Mouse (Mus musculus): ENCODE measurements around the gene Pipox. TPM values are rescaled to one million over a fixed set of nuclear protein-coding genes. Genes with fewer than 3 reads are reported as not detected.

Gene Pipox
- polyA plus RNA-seq, 1 experiment, result not detected

DNA sequence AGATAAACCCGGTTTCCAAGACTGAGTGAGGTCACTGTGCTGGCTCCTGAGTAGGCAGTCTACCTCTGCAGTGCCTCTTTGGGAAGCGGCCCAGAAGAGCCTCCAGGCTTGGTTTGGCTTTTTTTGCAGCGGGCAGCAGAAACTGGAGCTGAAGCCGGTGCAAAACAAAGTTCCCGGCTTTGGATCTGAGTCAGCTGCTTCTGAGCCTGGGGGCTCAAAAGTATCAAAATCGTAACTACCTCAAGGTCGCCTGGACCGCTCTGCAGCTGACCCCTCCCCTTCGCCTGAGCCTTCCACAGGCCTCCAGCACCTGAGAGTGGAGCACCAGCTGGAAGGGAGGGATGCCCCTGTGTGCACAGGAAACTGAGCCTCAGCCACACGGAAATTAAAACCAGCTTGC is 23.3 kb upstream of the Pipox start:
- no peak for TF ChIP-seq GATA1 (IDR thresholded peaks at IDR 0.05; ENCODE audit: low read length)

DNA sequence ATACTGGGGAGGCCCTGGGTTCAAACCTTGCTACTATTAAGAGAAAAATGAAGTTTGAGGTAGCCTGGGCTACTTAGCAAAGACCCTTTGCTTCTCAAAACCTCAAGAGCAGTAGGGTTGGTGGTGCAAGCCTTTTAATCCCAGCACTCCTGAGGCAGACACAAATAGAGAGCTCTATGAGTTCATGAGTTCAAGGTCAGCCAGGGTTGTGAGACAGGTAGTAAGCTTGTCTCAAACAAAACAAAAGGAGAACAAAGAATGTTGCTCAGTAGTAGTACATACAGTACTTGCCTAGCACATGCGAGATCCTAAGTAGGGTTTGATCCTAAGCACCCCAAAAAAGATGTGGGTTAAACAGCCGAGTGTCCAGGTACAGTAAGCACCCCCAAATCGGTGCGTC is 22.8 kb upstream of the Pipox start:
- TF ChIP-seq GATA1 (IDR thresholded peaks at IDR 0.05; ENCODE audit: low read length), result no peak

DNA sequence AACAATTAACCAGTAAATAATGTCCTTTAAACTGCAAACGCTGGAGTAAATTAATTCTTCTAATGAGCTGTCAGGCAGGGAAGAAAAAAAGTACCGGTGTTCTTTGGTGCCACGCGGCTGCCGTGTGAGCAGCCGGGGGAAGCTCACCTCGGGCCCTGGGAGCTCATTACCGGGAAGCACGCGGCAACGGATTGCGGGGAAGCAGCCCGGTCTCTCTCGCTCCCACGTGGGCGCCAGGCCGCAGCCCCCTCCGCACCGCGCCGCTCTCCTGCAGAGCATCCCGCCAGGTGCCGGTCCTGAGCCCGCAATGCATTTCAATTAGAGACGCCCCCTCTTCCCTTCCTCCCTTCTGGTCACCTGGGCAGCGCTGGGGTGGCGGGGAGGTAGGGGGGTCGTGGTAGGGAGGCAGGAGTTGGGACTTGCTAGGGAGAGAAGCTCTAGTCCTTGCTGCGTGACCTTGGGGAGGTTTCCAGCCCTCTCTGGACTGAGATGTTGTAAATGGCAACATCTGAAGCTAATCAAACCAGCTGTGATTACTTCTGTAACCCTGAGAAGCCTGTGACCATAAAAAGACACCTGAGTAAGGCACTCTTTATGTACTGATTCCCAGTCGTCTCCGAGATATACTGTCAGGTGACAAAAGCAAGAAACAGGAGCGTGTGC is 20.8 kb upstream of the Pipox start:
- no peak for TF ChIP-seq GATA1 (IDR thresholded peaks at IDR 0.05; ENCODE audit: low read length)

DNA sequence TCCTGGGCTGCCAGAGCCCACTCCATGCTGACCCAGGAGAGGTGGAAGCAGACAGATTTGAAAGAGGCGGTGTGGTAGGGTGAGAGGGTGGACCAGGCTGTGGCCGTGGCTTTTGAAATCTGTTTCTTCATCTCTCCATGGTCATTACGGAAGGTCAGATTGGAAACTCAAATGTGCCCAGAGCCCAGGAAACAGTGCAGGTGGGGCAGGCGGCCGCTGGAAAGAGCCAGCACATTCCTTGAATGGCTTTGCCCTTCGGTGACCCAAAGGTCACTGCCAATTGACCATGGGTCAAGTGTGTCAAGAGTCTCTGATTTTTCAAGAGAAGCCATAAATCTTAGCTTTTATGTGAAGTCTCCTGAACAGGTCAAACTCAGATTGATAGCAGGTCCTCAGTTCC is 19.6 kb upstream of the Pipox start:
- no peak for TF ChIP-seq GATA1 (IDR thresholded peaks at IDR 0.05; ENCODE audit: low read length)

DNA sequence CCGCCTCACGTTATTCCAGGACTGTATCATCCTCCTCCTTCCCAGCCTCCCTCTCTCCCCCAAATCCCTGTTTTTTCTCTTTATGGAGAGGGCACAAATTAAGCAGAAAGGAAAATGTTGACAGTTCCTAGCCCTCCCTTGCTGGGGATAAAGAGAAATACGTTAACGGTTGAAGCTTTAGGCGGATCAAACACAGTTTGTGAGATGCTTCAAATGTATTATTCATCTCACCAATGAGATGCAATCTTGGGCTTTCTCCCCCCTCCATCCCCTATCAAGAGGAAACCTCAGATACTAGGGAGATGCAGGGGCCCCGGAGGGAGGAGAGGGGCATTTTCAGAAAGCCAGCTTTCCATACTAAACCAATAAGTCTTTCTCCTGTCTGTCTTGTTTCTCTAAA is 15.9 kb upstream of the Pipox start:
- no peak for TF ChIP-seq GATA1 (IDR thresholded peaks at IDR 0.05; ENCODE audit: low read length)

DNA sequence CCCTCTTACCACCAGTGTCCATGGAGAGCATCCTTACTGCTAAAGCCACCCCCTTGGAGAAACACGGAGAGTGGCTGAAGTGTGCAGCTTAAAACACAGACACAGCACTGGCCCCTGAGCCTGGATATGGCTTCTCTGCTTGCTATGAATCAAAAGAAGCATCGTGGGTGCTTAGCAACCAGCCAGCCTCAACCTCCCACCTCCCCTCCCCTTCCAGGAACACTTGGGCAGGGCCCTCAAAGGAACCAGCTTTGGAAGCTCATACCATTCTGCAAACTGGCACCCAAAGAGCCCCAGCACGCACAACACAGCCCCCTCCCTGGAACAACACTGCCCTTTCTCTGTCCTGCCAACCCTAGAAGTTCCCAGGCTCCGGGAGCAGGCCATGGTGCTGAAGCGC is 15.5 kb upstream of the Pipox start:
- no peak for TF ChIP-seq GATA1 (IDR thresholded peaks at IDR 0.05; ENCODE audit: low read length)

DNA sequence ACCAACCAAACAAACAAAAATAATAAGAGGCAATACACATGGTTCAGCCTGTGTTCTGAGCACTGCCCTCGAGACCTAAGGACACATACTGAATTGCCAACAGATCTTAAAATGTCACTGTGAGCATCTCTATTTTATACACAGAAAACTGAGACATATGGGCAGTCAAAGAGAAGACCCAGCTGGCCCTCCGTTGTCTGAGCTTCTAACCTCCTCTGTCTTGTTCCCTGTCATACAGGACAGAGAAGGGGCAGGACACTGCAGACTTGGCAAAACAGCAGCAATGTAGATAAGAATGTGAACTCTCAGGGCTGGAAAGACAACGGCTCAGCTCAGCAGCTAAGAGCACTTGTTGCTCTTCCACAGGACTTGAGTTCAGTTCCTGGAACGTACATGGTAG is 14.6 kb upstream of the Pipox start:
- no peak for TF ChIP-seq GATA1 (IDR thresholded peaks at IDR 0.05; ENCODE audit: low read length)

DNA sequence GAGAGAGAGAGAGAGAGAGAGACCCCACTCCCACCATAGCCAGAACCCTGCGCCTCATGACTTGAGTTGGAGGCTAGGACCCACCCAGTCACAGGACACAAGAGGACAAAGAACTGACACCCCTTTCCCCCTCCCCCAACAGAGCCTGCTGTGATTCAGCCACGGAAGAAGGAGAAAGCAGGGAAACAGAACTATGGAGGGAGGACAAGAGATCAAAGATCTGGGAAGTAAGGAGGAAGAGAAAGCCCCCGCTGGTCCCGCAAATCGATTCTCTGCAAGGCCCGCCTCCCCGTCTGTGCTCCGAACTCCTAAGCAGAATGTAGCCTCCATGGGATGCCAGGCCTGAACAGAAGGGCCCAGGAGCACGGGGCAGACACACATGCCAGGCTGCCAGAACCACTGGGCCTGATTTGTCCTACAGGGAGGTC is 12.9 kb upstream of the Pipox start:
- no peak for TF ChIP-seq GATA1 (IDR thresholded peaks at IDR 0.05; ENCODE audit: low read length)

DNA sequence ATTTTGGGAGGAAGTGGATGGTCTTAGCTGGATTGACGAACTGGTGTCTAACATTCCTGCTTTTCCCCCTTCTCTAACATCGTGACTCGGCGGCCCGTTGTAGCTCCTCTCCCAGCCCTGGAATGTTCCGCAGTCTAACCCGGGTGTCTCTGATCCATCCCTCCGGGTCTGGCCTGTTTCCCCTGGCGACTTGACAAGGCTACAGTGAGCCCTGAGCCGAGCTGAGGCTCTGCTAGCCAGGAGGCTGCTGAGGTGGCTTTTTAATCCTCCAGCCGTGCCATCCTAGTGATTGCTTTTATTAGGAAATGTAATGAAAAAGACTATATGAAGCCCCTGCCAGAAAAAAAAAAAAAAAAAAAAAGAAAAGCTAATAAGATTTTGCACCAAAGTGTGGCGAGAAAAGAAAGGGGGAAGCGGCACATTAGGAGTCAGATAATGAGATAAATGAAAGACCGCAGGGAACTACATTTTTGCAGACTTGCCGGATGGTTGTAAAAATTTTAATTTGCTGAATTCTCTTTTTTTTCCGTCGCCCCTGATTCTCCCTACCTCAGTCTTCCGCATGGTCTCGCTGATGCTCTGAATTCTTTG is 12.3 kb upstream of the Pipox start:
- no peak for TF ChIP-seq GATA1 (IDR thresholded peaks at IDR 0.05; ENCODE audit: low read length)

DNA sequence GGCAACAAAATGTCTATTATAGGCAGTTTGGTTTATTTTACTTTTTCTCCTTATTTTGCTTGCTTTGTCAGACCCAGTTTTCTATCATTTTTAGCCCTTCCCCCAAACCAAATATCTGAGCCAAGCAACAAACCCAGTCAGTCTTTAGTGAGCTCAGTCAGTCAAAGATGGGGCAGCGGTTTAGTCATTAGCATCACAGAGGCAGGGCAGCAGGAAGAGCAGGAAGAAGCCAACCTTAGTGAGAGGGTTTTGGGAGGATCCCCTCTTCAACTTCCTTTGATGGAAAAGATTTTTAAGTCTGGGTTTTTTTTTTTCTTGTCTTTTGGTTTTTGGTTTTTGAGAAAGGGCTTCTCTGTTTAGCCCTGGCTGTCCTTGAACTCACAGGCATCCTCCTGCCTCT is 10.8 kb upstream of the Pipox start:
- no peak for TF ChIP-seq GATA1 (IDR thresholded peaks at IDR 0.05; ENCODE audit: low read length)

DNA sequence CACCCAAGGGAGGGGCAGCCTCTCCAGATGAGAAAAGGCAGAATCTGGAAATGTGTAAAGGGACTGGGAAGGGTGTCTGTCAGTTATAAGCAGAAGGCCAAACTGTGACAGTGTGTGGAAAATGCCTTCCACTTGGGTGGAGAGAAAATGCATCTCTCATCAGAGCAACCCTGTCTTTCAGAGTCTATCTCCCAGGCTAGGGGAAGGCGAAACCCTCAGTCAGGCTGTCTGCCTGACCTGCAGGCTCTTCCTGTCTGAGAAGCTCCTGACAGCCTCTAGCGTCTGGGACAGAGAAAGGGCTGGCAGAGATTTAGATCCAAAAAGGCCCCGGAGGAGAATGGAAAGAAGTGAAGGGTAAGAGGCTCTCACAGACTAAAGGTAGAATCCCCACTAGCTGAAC is 9.9 kb upstream of the Pipox start:
- TF ChIP-seq GATA1 (IDR thresholded peaks at IDR 0.05; ENCODE audit: low read length), result no peak

DNA sequence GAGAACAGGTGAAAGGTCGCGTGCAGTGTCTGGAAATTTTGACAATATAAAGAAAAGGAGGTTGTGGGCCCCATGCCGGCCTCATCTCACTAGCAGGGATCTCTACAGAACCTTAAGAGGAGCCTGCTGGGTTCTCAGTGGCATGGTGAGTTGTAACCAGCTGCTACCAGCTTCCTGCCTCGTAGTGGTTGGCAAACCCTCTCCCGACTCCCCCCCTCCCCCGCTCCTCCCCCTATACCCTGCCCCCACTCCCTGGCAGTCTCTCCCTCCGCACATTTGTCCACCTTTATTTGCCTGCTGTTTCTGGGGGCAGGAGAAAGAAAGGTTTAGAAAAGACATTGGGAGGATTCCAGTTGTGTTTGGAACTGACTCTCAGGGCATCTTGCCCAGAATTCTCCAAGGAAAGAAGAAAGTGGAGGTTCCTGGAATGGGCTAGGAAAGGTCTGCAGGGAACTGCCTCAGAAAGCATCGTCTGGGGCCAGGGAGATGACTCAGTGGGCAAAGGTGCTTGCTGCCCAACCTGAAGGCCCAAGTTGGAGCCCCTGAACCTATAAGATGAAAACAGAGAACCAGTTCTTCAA is 8.0 kb upstream of the Pipox start:
- TF ChIP-seq GATA1 (IDR thresholded peaks at IDR 0.05; ENCODE audit: low read length), result no peak

DNA sequence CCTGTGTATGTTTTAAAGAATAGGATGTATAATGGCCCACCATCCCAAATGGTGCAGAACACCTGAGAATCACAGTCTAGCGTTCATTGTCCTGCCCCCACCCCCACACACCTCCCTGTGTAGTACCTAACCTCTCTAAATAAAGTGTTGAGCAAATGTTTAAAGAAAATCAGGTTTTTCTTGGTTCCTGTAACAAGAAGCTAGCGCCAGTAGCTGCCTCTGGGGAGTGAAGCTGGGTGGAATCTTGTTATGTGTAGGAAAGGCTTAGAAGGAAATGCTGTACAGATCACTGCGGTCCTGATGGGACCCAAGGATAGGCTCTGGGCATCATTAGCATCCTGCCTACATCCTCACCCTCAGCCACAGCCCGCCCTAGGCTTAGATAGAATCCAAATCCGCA is 7.5 kb upstream of the Pipox start:
- TF ChIP-seq GATA1 (IDR thresholded peaks at IDR 0.05; ENCODE audit: low read length), result no peak

DNA sequence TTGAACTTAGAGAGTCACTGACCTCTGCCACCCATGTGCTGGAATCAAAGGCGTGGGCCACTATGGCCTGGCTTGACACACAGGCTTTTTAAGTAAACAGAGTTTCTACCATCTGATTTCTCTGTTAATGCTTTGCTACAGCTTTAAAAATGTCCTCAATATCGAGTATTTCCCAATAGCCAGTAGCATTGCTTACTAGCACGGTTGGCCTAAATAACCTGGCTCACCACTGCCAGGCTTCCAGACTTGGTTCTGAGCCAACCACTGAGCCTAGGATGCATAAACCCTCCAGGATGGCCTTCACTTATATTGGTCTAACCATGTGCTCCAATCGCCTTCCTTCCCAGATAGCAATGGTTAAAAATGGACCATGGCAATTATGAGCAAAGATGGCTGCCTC is 6.8 kb upstream of the Pipox start:
- TF ChIP-seq GATA1 (IDR thresholded peaks at IDR 0.05; ENCODE audit: low read length), result no peak

DNA sequence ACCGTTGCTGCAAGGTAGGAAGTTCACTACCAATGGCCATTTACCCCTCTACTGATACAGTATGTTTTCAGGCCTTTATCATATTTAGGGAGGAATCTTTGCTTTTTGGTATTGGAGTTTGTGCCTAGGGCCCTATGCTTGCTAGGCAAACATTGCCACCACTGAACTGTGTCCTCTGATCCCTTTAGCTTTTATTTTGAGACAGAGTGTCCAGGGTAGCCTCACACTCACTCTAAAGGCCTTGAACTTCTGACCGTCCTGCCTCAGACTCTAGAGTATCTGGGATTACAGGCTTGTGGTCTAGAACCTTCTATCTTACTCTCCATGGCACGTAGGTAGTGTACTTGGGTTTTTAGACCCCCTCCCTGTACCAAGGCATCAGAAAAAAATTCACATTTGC is 6.3 kb upstream of the Pipox start:
- no peak for TF ChIP-seq GATA1 (IDR thresholded peaks at IDR 0.05; ENCODE audit: low read length)

DNA sequence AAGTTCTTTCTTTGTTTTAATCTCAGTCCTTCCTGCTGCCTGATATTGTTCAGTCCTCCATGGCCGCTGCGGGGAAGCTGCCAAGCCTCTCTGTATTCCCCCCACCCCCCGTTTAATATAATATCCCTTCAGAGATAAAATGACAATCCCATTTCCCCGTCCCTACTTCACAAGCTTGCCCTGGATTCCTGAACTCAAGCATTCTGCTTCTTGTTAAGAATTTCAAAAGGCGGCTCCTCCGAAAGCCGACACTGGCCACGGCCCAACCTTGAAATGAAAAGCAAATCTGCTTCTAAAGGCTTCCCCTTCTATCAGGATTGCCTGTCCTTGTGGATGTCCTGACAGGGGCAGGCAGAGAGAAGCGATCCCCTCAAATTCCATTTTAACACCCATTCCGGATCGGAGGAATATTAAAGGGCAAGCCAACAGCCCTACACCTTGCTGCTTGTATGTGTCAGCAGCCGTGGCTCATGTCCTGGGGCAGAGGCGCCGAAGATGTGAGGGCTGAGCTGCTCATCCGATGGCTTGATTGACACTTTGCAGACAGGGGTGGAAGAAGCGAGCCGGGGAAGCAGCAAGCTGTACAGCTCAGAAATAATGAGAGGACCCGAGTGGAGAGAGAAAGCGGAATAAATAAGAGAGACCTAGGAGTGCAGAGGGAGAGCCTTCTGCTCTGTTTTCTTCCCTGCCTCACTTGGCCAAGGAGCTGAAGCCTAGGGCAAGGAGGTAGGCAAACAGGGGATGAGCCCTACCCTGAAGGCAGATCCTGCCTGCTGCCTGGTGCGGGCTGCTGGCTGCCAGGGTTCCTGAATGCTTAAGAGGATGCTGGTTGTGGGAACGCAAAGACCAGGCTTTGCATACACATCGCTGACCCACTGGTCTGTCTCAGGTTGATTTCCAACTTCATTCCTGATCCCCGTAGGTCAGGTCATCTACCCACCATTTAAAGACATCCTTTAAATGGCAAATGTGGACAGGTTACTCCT is 3.2 kb upstream of the Pipox start:
- TF ChIP-seq GATA1 (IDR thresholded peaks at IDR 0.05; ENCODE audit: low read length), result no peak

Data from G1E-ER4 (cell line).